ENCODE assay signal across 35 mouse cellular contexts in the genomic region with DNA sequence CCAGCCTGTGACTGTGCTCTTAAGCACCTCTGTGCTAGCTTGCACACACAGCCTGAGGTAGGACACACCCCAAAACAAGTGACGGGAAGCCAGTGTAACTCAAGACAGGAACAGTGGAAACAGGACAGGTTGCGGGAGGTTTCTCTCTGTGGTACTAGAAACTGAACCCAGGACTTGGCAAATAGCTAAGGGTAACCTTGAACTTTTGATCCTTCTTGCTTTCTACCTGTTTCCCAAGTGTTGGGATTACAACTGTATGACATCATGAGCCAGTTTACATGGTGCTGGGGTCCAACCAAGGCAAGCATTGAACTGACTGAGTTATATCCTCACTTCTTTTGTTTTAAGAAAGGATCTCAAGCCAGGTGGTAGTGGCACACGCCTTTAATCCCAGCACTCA. TPM values are rescaled to one million over a fixed set of nuclear protein-coding genes. Genes with fewer than 3 reads are reported as not detected.
"Had no signal": no experiment of that assay in that cellular context is flagged by ENCODE, and none has a peak within 500 bp of the region (broad histone marks: within the 10 kb centered on the region; RNA-seq: fewer than 3 reads in every experiment).

No protein-coding gene starts in this region.

- H3K9me3 ChIP-seq: heart, embryonic 10.5 days; heart, embryonic 12.5 days; hindbrain, embryonic 10.5 days; hindbrain, embryonic 12.5 days; intestine, embryonic 15.5 days; limb, embryonic 13.5 days; limb, embryonic 15.5 days; liver, embryonic 13.5 days had no signal

- H3K9ac ChIP-seq: heart, embryonic 12.5 days; hindbrain, embryonic 12.5 days; hindbrain, embryonic 14.5 days; intestine, embryonic 15.5 days; limb, embryonic 13.5 days; limb, embryonic 15.5 days; liver, embryonic 13.5 days had no signal

- H3K4me3 ChIP-seq: gastrocnemius, adult 2 months; heart, embryonic 10.5 days; heart, embryonic 12.5 days; hindbrain, embryonic 10.5 days; hindbrain, embryonic 12.5 days; intestine, embryonic 15.5 days; left cerebral cortex, adult 2 months; limb, embryonic 13.5 days; limb, embryonic 15.5 days; liver, embryonic 13.5 days had no signal

- H3K4me2 ChIP-seq: heart, embryonic 12.5 days; hindbrain, embryonic 12.5 days; hindbrain, embryonic 14.5 days; intestine, embryonic 15.5 days; limb, embryonic 13.5 days; limb, embryonic 15.5 days; liver, embryonic 13.5 days had no signal

- H3K4me1 ChIP-seq: heart, embryonic 10.5 days; heart, embryonic 12.5 days; hindbrain, embryonic 12.5 days; intestine, embryonic 15.5 days; limb, embryonic 13.5 days; limb, embryonic 15.5 days had no signal

- ATAC-seq: hindbrain, embryonic 16.5 days; inflammation-experienced regulatory T-cells, adult 6 months; intestine, embryonic 15.5 days; intestine, postnatal 0 days had no signal

- H3K27ac ChIP-seq: gastrocnemius, adult 2 months; heart, embryonic 10.5 days; hindbrain, embryonic 10.5 days; hindbrain, embryonic 12.5 days; hindbrain, embryonic 14.5 days; intestine, embryonic 15.5 days; left cerebral cortex, adult 2 months; limb, embryonic 13.5 days; limb, embryonic 15.5 days; liver, embryonic 13.5 days had no signal

- DNase-seq: gastrocnemius, adult 2 months; gastrocnemius, postnatal 10 days; gastrocnemius, postnatal 25 days; heart, adult 18-20 months; heart, postnatal 10 days; heart, postnatal 4 days; kidney, adult 18-20 months; kidney, adult 8-10 months; kidney, postnatal 10 days; kidney, postnatal 25 days; kidney, postnatal 4 days; liver, embryonic 13.5 days had no signal

- H3K27me3 ChIP-seq: heart, embryonic 12.5 days; hindbrain, embryonic 12.5 days; intestine, embryonic 15.5 days; limb, embryonic 13.5 days; limb, embryonic 15.5 days; liver, embryonic 13.5 days had no signal

RNA-seq across cellular contexts. Expression of a gene that starts 11.0 kb away (rescaled TPM):
- total RNA-seq: gastrocnemius, adult 2 months; gastrocnemius, postnatal 10 days; gastrocnemius, postnatal 25 days; gastrocnemius, postnatal 4 days; granulocyte monocyte progenitor cell, adult 5-6 weeks; heart, adult 18-20 months; heart, adult 8-10 months; heart, postnatal 10 days; heart, postnatal 25 days; heart, postnatal 4 days; layer of hippocampus, postnatal 25 days; left cerebral cortex, adult 2 months had no signal
- polyA plus RNA-seq: heart, embryonic 10.5 days; heart, embryonic 12.5 days; heart, embryonic 14.5 days; heart, embryonic 16.5 days; hindbrain, embryonic 10.5 days; hindbrain, embryonic 12.5 days; inflammation-experienced regulatory T-cells, adult 6 months; intestine, embryonic 15.5 days; intestine, postnatal 0 days; kidney, embryonic 14.5 days; kidney, embryonic 16.5 days; limb, embryonic 11.5 days; limb, embryonic 13.5 days; limb, embryonic 15.5 days had no signal

RNA-seq across cellular contexts. Expression of a gene that starts 11.1 kb away (rescaled TPM):
- total RNA-seq: gastrocnemius, adult 2 months; gastrocnemius, postnatal 10 days; gastrocnemius, postnatal 25 days; gastrocnemius, postnatal 4 days; granulocyte monocyte progenitor cell, adult 5-6 weeks; heart, adult 8-10 months; heart, postnatal 10 days; heart, postnatal 25 days; heart, postnatal 4 days; layer of hippocampus, postnatal 25 days; left cerebral cortex, postnatal 36 days had no signal
- polyA plus RNA-seq: heart, embryonic 10.5 days; heart, embryonic 14.5 days; heart, embryonic 16.5 days; hindbrain, embryonic 12.5 days; inflammation-experienced regulatory T-cells, adult 6 months; intestine, embryonic 15.5 days; kidney, embryonic 14.5 days; kidney, embryonic 16.5 days; limb, embryonic 11.5 days; limb, embryonic 13.5 days; limb, embryonic 15.5 days had no signal

RNA-seq across cellular contexts. Expression of a gene that starts 39.2 kb away (rescaled TPM):
- total RNA-seq: gastrocnemius, adult 2 months; gastrocnemius, postnatal 10 days; gastrocnemius, postnatal 25 days; gastrocnemius, postnatal 4 days; granulocyte monocyte progenitor cell, adult 5-6 weeks had no signal
- polyA plus RNA-seq: inflammation-experienced regulatory T-cells, adult 6 months had no signal
